Mouse (Mus musculus): ENCODE data around the gene Cggbp1. TPM values are rescaled to one million over a fixed set of nuclear protein-coding genes. Genes with fewer than 3 reads are reported as not detected.

Gene Cggbp1
- 102 to 122 TPM (median 110 TPM) in 4 replicates for total RNA-seq (2023)

GRCm38 (mm10) chr16:64851563-64852362 lies at the start of gene Cggbp1, which contains the start of gene Zfp654:
Gene Cggbp1 (plus strand): TSS chr16:64851996.
Gene Zfp654 (minus strand): TSS chr16:64851652.

Other genes with a start within 250 kb of the Cggbp1 start
- gene Csnka2ip, start 249.6 kb upstream of the Cggbp1 start, total RNA-seq (2023) = not detected in 4 replicates
- 23.1 to 29.5 TPM (median 27.5 TPM) in 4 replicates for gene 4930453N24Rik, start 80.8 kb upstream of the Cggbp1 start, total RNA-seq (2023)
- 15.8 to 19.7 TPM (median 17.2 TPM) in 4 replicates for gene Zfp654, start 344 bp upstream of the Cggbp1 start, total RNA-seq (2023)

All from B cell, adult 62 days (primary cell).